Comparison of ENCODE assay signal across 10 mouse cellular contexts in the genomic region with DNA sequence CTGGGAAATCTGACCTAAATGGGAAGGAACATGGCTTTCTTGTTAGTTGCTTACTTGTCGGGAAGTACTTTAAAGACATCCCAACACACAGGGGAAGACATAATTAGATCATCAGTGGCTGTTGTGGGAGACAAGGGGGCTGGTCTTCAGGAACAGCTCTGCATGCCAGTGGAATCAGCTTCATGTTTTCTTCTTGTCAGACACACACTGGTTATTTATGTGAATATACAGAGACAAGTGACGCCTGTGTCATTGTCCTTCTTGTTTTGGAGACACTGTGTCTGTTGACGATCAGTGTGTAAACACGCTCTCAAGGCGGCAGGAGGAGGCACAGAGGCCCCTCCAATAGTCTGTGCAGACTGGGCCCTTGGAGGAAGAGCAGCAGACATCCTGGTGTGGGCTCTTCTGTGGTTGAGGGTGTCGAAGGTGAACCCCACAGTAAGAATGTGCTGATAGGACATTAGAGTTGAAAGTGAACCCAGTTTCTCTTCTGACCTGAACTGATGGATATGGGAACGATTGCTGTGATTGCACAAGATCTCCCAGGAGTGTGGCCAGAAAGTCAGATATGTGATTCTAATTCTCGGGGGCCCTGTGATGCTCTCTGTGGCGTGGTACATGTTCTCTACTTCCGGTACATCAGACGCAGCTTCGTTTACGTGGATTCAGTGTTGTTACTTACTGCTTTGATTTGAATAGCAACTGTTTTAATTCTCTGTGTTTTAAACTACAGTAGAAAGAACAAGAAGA.
A peak's percentile ranks its signal among the peaks of the same experiment; 100 is the strongest.
DNase-seq lines count a peak whose midpoint lies in the region; ATAC-seq and TF ChIP-seq lines count a peak whose summit lies in the region.
"Had no signal": no experiment of that assay in that cellular context is flagged by ENCODE, and none has a peak within 500 bp of the region (broad histone marks: within the 10 kb centered on the region; RNA-seq: fewer than 3 reads in every experiment).

No protein-coding gene starts in this region.

- no peak overlapping the region for H3K9ac ChIP-seq in midbrain, embryonic 16.5 days (ENCODE audit: low read depth, low read length)
- H3K9ac ChIP-seq in heart, embryonic 15.5 days: 0 out of 2 replicates have a peak overlapping the region, but pooled peaks have one; percentile 3
- no peak overlapping the region for H3K9ac ChIP-seq in limb, embryonic 14.5 days (ENCODE audit: low read depth, low read length, severe bottlenecking)
- no peak overlapping the region; the same call in 1 of the 2 replicates for H3K9ac ChIP-seq in stomach, embryonic 16.5 days (ENCODE audit: low read length)

- peaks cover 14% of the 10 kb centered on the region for H3K4me1 ChIP-seq in midbrain, embryonic 10.5 days
- peaks cover 3% of the 10 kb centered on the region; the same call in 1 of the 2 replicates for H3K4me1 ChIP-seq in midbrain, embryonic 16.5 days (ENCODE audit: control insufficient read depth, insufficient read depth, low read length)
- peaks cover 24% of the 10 kb centered on the region for H3K4me1 ChIP-seq in heart, embryonic 15.5 days (replicated peaks)
- H3K4me1 ChIP-seq in limb, embryonic 14.5 days (ENCODE audit: control insufficient read depth, insufficient read depth, low read length): peaks cover 23% of the 10 kb centered on the region
- H3K4me1 ChIP-seq in stomach, embryonic 16.5 days (ENCODE audit: control insufficient read depth, insufficient read depth, low read length): peaks cover 16% of the 10 kb centered on the region

- H3K4me2 ChIP-seq in midbrain, embryonic 16.5 days (ENCODE audit: low read length): no peak overlapping the region
- H3K4me2 ChIP-seq in heart, embryonic 15.5 days: no peak overlapping the region
- no peak overlapping the region for H3K4me2 ChIP-seq in limb, embryonic 14.5 days (replicated peaks; ENCODE audit: low read depth, low read length, severe bottlenecking)
- H3K4me2 ChIP-seq in stomach, embryonic 16.5 days (ENCODE audit: low read depth, low read length): no peak overlapping the region

- WGBS in midbrain, embryonic 10.5 days: 87% methylated on average over 13 of the region's 13 CpGs
- WGBS in midbrain, embryonic 16.5 days: 85% methylated on average over 13 of the region's 13 CpGs
- WGBS in heart, embryonic 15.5 days: 64% methylated on average over 13 of the region's 13 CpGs
- WGBS in limb, embryonic 14.5 days: 81% methylated on average over 13 of the region's 13 CpGs
- 70% methylated on average over 13 of the region's 13 CpGs for WGBS in stomach, embryonic 16.5 days

- ATAC-seq in midbrain, embryonic 16.5 days: no peak
- no peak; the same call in 1 of the 2 replicates for ATAC-seq in heart, embryonic 15.5 days (replicated peaks; ENCODE audit: insufficient number of reproducible peaks, insufficient read depth, low FRiP score, low read depth)
- no peak for ATAC-seq in limb, embryonic 14.5 days (ENCODE audit: low FRiP score, low read depth)
- peak; percentile 11; the same call in 1 of the 2 replicates for ATAC-seq in stomach, embryonic 16.5 days (ENCODE audit: insufficient read depth, low FRiP score)

- H3K4me3 ChIP-seq in midbrain, embryonic 10.5 days: no peak overlapping the region
- H3K4me3 ChIP-seq in midbrain, embryonic 16.5 days (ENCODE audit: low read depth, low read length): no peak overlapping the region
- no peak overlapping the region for H3K4me3 ChIP-seq in heart, embryonic 15.5 days
- H3K4me3 ChIP-seq in limb, embryonic 14.5 days (replicated peaks; ENCODE audit: low read length): no peak overlapping the region
- no peak overlapping the region for H3K4me3 ChIP-seq in stomach, embryonic 16.5 days (replicated peaks; ENCODE audit: low read length)

- H3K9me3 ChIP-seq in midbrain, embryonic 10.5 days (replicated peaks): no peaks in the 10 kb centered on the region
- H3K9me3 ChIP-seq in midbrain, embryonic 16.5 days (replicated peaks; ENCODE audit: control insufficient read depth, low read length, poor library complexity, severe bottlenecking): no peaks in the 10 kb centered on the region
- H3K9me3 ChIP-seq in heart, embryonic 15.5 days (replicated peaks): no peaks in the 10 kb centered on the region
- no peaks in the 10 kb centered on the region for H3K9me3 ChIP-seq in limb, embryonic 14.5 days (ENCODE audit: control insufficient read depth, low read length)
- no peaks in the 10 kb centered on the region for H3K9me3 ChIP-seq in stomach, embryonic 16.5 days (replicated peaks; ENCODE audit: control insufficient read depth, low read length)

- no peak for TF ChIP-seq POLR2A in limb, embryonic 14.5 days (IDR thresholded peaks at IDR 0.05; ENCODE audit: borderline replicate concordance, extremely low read depth, insufficient read depth, insufficient read length)

- DNase-seq in midbrain, embryonic 10.5 days (ENCODE audit: low spot score): no peak
- DNase-seq in limb, embryonic 14.5 days (ENCODE audit: low spot score): no peak
- no peak for DNase-seq in thymus, postnatal 25 days
- no peak for DNase-seq in urinary bladder, postnatal 4 days (ENCODE audit: low spot score in 2 of 2)
- no peak for DNase-seq in left cerebral cortex, postnatal 4 days
- DNase-seq: right cerebral cortex, postnatal 25 days had no signal

- peaks cover 9% of the 10 kb centered on the region; the same call in 1 of the 2 replicates for H3K27me3 ChIP-seq in midbrain, embryonic 10.5 days (ENCODE audit: low read depth, poor library complexity, severe bottlenecking)
- no peaks in the 10 kb centered on the region for H3K27me3 ChIP-seq in midbrain, embryonic 16.5 days (ENCODE audit: control insufficient read depth, insufficient read depth, low read depth, low read length)
- H3K27me3 ChIP-seq in heart, embryonic 15.5 days: no peaks in the 10 kb centered on the region
- H3K27me3 ChIP-seq in limb, embryonic 14.5 days (ENCODE audit: control insufficient read depth, insufficient read depth, low read length): no peaks in the 10 kb centered on the region
- no peaks in the 10 kb centered on the region for H3K27me3 ChIP-seq in stomach, embryonic 16.5 days (ENCODE audit: control insufficient read depth, insufficient read depth, low read length)

- H3K36me3 ChIP-seq in midbrain, embryonic 10.5 days: no peaks in the 10 kb centered on the region
- H3K36me3 ChIP-seq in midbrain, embryonic 16.5 days (ENCODE audit: control insufficient read depth, insufficient read depth, low read length): no peaks in the 10 kb centered on the region
- no peaks in the 10 kb centered on the region for H3K36me3 ChIP-seq in heart, embryonic 15.5 days
- no peaks in the 10 kb centered on the region for H3K36me3 ChIP-seq in limb, embryonic 14.5 days (ENCODE audit: control insufficient read depth, insufficient read depth, low read length)
- H3K36me3 ChIP-seq in stomach, embryonic 16.5 days (ENCODE audit: control insufficient read depth, insufficient read depth, low read length): no peaks in the 10 kb centered on the region

- 0 out of 2 replicates have a peak overlapping the region, but pooled peaks have one; percentile 14 for H3K27ac ChIP-seq in midbrain, embryonic 10.5 days (replicated peaks)
- no peak overlapping the region for H3K27ac ChIP-seq in midbrain, embryonic 16.5 days (ENCODE audit: low read length)
- H3K27ac ChIP-seq in heart, embryonic 15.5 days: peak overlapping the region; percentile 97
- peak overlapping the region; percentile 86 for H3K27ac ChIP-seq in limb, embryonic 14.5 days (replicated peaks; ENCODE audit: low read depth, low read length)
- peak overlapping the region; percentile 93 for H3K27ac ChIP-seq in stomach, embryonic 16.5 days (ENCODE audit: low read length)
- H3K27ac ChIP-seq: macrophage had no signal

- intact Hi-C loops in left cerebral cortex, postnatal 4 days (cut with DNase I): no loop called here
